Mouse (Mus musculus) CD8-positive naive resting alpha-beta T cell, adult 2 months (primary cell): ENCODE measurements around the gene St6galnac3.

Experiments
- DNase-seq, 2 experiments: peaks; one replicate each; pipeline ENCODE4 v3.0.0; 2022; ENCODE audit warnings: low read depth in 2 of 2, low spot score in 2 of 2

Gene St6galnac3

DNA sequence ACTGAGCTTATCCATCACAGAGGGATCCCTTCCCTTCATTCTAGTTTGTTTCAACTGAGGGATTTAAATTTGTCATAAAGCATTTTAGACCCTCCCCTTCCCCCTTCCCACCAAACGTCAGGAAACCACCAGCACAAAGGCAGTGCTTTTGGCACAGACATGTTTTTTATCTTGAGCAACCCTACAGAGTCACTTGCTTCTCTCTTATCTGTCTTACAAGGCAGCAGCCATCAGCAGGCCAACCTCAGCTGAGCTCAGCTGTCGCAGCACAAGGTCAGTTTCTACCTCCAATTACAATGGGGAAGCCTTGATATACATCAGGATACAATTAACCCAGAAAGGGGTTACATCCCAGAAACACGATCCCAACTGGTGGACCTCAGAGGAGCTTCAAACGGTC lies 33.4 kb downstream of the St6galnac3 start:
- no peak for DNase-seq

DNA sequence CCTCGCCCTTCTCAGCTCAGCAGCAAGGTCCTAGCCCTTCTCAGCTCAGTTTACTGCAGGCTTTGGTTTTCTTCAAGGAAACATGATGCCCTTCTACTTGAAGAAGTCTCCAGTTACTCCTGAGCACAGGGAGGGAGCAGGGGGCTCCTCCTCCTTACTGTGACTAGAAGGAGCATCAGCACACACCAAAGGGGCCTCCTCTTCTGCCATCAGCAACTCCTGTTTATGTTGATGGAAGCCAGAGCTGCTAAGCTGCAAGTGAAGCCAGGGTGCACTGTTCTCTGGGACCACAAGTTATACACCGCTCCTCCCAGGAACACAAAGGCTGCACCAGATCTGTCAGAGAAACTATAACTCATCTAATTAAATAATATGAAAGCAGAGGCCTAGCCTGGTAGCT lies 34.4 kb downstream of the St6galnac3 start:
- DNase-seq: no peak

DNA sequence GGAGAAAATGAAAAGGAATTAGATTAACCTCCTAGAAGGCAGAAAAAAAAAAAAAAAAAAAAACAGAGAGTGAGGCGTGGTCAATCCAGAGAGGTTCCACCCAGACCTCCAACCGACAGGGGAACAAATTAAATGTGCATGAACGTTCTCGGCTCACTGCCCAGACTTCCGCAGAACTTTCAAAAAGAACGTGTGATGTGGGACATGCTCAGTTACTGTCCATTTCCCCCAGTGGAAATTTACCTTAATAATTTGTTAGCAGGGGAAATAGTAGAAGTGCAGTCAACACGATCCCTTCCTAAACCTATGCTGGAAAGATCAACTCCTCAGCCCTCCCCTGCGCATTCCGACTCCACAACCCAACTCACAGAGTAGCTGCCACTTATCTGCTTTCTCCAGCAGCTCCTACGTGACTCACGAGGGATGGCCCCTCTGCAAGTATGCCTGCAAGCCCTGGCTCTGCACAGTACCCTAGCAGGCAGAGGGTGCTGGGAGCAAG lies 35.1 kb downstream of the St6galnac3 start:
- DNase-seq: no peak

DNA sequence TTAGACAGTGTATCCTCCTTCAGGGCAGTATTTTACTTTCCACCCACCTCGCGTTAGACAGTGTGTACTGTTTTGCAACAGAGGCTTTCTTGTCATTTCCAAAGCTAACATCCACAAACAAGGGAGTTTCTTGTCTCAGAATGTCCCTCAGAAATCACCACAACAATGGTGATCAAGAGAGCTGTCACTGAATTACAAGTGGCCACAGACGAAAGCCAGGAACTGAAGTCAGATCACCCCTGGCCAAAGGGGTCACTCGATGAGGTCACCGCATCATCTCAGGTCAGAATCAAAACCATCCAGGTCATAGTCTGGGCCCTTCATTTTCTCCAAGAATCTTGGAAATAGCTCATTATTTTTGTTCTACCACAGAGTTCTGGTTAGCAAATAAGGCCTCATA lies 37.1 kb downstream of the St6galnac3 start:
- DNase-seq: no peak

DNA sequence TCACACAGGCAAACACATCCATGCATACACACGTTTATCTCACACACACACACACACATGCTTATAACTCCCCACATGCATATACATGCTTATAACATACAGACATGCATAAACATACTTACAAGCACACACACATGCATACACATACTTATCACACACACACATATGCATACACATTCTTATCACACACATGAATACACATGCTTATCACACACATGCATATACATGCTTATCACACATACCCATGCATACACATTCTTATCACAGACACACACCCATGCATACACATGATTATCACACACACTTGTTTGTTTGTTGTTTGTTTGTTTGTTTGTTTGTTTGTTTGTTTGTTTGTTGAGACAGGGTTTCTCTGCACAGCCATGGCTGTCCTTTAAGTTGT lies 40.1 kb downstream of the St6galnac3 start:
- DNase-seq: no peak

DNA sequence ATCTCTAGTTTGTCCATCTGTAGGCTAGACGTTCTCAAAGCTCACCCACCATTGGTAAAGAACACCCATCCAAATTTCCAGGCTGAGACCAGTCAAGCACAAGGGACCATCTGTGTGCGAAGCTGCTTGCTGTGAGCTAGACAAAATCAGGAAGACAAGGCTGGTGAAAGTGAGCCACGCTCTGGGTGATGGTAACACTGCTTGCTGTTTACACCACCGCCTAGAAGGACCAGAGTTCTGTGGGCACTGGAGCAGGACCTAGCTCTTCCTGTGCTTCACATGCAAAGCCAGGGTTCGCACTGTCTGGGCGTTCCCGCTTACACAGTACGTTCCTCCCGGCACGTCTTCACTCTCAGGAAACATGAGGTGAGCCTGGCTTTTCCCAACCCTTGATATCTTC lies 42.7 kb downstream of the St6galnac3 start:
- no peak for DNase-seq

DNA sequence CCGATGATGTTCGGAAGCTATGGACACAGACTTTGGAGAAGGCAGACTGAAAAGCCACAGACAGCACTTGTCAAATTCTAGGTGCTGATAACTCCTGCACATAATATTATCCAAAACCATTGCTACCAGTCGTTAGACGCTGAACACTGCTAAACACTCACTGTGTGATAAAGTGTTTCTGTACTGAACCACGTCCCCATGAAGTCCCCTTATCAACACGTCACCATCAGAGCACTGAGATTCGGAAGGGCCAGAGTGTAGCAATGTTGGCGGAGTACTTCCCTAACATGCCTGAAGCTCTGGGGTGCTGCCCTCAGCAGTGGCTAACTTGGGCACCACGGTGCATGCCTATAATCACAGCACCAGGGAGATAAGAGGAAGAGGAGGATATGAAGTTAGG lies 43.3 kb downstream of the St6galnac3 start:
- no peak for DNase-seq

DNA sequence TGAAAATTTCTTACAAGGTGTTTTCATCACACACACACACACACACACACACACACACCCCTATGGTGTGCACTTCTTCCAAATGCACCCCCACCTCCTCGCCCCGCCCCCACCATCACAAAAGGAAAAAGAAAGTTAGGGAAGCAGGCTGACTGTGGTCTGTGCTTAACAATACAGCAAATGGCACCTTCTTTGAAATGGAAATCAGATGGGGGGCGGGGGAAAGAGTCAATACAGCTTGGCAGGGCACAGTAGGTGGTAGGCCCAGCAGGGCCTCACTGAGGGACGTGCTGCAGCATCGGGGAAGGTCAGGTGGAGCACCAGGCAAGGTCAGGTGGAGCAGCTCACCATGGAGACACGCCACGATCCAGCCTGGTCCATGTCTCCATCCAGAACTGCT lies 49.1 kb downstream of the St6galnac3 start:
- no peak for DNase-seq

DNA sequence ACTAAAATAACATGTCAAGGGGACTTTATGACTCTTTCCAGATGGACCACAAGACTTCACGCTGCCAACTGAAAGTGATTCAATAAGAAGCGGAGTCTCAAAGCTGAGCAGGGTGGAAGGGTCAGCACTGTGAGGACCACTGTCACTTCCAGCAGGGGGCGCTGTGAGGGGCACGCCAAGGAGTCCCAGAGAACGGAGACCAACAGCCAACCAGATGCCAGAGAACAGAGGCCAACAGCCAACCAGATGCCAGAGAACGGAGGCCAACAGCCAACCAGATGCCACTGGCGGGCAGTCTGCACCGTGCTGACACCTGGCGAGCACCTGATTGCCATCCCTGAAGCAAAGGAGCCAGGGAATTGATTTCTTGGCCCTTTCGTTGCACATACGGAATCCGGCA lies 49.9 kb downstream of the St6galnac3 start:
- DNase-seq: peak in 1 of 2 experiments; percentile 6

DNA sequence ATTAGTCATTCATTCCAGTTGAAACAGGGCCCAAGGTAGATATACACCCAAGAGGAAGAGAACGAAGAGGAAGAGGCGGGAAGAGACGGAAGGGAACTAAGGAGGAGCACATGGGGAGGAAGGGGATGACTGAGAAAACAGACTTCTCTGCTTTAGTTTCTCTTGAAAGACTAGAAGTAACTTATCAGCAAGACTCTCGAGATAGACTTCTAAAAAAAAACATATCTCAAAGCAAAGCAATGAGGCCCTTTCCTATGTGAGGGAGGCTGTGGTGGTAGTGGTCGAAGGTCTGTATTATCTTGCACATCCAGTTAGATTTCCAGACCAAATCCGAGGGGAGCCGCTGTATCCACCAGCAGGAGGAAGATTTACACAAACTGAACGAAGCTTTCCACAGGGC lies 50.6 kb downstream of the St6galnac3 start:
- DNase-seq: no peak

DNA sequence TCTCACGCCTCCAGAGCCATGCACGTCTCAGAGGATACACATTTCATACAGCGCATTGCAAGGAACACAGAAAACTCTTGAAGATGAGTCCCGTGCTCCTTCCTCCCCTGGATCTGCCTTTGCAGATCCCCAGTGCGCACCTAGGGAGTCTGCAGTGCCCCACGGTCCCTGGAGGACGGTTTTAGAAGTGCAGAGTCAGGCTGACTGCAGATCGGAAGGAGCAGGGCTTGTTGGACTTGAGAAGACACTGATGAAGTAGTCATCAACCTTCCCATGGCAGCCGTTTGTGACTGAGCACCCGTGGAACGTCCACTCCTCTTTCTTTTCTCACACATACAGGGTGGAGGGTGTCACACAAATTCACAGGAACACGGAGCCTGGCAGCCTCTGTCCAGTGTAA lies 51.5 kb downstream of the St6galnac3 start:
- no peak for DNase-seq

DNA sequence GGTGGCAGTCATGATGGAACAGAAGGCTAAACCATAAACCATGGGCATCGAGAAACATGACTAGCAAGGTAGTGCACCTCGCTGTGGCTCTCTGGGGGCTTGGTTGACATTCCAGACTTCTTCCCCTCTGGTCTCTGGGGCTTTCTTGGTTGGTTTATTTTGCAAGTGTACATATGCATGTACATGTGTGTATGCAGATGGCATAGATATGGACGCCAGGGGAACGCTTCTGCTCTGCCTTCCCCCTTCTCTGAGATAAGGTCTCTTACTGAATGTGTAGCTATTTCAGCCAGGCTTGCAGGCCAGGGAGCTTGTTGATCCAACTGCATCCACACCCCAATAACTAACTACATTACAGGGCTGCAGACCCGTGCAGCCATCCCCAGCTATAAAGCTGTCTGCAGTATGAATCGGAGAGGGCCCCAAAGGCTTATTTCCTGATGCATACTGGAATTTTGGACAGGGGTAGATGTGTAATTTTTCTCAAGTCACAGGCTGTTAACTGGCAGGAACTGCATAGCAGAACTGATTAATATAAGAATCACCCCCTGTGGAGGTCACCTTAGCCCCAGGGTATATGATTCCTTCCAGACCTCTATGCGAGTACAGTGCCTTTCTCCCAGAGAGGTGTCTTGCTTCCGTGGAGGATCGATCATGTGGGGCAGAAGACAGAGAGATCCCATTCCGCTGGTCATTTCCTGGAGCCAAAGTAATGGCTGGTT lies 53.9 kb downstream of the St6galnac3 start:
- DNase-seq: no peak

DNA sequence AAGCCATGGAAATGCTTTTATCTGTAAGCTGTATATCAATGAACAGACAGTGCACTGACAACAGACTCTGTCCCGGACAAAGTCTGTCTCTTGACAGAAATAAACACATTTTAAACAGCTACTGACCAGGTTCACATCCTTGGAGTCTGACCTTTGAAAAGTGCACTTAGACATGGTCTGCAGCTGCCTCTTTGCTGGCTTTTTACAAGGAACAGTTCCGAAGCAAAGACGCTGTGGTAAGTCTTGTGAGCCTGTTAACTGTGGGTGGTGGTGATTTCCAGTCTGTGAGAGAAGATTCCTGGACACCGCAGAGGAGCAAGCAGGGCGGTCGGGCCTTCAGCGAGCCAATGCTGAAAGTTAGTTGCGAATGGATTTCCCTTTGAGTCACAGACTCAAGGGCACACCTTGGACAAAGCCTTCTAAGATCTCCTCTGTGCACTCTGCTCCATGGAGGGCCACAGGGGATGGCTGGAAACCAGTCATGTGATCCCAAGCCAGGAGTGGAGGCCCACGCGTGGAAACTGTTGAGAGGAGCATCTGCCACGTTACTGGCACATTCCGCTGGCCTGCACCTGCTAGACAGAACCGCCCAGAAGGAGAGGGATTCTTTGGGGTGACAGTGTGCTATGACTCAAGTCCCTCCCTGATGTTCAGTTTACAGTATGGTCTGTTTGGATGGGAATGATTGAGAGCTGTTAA lies 55.1 kb downstream of the St6galnac3 start:
- no peak for DNase-seq

DNA sequence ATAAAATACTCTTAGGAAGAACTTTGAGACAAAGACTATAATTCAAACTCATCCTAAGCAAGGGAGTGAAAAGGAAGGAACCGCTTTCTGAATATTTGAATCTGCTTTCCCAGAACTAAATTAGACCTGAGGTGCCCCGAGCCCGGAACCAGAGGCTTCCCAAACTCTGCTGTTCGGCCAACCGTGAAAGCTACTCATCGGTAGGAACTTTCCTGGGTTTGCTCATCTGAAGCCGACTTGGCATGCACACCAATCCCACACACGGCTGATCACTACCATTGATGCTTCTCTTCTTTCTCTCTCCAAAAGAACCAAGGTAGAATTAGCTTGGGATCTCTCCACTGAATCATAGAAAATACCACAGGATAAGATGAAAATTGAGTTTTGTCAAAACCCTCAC lies 55.6 kb downstream of the St6galnac3 start:
- DNase-seq: no peak

DNA sequence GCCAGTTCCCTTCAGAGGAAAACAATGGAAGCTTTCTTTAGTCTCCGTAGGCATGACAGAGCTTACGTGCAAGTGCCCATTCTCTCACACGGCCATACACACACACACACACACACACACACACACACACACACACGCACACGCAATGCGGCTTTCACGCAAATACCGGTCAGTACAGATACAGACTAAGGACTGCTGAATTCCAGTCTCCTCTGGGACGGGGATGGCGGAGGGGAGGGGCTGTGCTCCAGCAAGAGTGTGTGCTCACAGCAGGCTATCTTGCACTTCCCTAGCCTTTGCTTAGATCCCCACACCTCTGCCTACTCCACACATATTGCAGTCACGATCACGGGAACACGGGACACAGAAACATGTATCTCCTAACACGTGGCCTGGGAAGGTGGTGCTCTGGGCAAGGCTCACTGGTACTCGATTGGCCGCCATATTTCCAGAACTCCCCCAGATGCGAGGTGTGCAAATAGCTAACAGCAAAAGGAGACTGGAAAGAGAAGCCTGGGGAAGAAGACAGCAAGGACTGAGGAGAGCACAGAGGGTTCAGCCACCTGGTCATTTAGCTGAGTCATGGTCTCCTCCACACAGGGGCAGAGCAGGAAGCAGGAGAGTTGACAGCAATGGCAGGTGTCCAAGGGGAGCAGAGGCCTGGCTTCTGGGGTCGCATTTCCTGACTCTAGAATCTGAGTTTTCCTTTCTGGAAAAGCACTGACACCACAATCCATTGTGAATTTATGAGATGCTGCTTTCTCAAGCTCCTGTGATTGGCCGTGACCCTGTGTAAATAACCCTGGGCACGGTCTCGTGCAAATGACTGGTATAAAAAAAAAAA lies 56.3 kb downstream of the St6galnac3 start:
- no peak for DNase-seq

DNA sequence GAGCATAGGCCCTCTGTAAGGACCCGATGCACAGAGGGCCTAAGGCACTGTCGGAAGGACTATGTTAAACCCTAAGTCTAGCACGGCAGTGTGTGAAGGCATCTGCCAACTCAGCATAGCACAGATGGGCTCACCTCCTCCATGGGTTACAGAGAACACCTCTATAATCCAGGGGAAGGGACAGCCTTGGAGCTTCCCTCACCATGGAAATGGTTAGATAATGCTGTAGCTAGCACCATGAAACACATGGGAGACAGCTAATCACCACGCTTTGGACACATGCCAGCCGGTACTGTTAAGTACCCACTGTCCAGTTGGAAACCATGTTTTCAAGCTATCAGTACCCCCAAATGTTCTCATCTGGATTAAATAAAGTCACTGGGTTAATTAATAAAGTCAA lies 60.3 kb downstream of the St6galnac3 start:
- DNase-seq: no peak

DNA sequence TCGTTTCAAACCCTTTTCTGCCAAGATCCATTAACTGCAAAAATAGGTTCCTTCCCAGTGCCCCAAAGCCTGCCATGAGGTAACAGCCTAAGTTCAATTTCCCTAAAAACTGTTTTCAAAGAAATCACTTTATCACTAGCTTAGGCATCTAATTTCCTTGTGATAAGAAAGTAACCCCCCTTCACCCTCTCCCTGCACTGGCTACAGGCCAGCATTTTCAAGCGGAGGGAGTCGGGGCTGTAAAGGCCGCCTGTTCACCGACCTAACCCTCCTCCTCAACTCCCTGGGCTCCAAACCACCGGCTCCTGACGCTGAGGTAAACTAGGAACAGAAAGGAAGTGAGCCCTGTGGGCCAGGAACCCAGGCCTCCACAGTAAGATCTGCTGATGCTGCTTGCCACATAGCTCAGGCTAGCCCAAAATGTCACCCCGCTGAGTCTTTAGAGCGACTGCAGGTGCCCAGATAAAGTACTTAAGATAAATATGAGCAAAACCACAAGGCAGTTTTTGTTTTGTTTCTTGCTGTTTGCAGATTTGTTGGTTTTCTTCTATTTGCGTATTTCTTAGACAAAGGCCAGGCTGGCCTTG lies 61.0 kb downstream of the St6galnac3 start:
- no peak for DNase-seq

DNA sequence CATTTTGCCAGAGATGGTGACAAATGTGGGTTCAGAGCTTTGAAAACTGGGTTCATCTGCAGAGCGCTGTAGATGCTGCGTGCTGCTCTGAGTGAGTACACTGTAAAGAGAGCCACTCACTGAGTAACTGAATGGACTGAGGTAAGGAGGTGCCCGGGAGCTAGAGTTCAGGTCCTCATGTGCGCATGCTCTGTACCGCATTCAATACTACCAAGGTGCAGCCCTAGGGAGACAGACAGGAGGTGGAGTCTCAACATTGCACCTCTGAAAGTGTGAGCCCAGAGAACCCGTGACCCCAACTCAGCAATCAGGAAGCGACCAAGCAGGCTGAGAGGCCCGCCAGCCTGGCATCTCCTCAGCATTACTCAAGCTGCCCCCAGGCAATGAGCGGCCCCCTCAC lies 62.2 kb downstream of the St6galnac3 start:
- DNase-seq: no peak

DNA sequence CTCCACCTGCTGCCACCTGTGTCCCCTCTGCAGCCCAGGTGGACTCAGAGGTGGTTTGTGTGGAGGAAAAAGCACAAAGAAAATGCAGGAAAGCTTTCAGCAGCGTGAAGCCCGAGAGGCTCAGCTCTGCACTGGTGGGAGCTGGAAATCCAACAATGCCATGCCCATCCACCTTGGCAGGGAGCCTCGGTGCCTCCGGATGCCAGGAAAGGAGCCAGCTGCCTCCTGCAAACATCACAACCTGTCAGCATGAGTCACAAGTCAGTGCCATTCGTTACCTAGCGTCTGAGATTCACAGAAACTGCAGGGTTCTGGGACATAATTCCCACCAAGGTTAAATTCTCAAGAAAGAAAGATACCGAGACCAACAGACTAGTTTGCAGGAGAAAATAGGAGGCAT lies 63.0 kb downstream of the St6galnac3 start:
- DNase-seq: no peak

DNA sequence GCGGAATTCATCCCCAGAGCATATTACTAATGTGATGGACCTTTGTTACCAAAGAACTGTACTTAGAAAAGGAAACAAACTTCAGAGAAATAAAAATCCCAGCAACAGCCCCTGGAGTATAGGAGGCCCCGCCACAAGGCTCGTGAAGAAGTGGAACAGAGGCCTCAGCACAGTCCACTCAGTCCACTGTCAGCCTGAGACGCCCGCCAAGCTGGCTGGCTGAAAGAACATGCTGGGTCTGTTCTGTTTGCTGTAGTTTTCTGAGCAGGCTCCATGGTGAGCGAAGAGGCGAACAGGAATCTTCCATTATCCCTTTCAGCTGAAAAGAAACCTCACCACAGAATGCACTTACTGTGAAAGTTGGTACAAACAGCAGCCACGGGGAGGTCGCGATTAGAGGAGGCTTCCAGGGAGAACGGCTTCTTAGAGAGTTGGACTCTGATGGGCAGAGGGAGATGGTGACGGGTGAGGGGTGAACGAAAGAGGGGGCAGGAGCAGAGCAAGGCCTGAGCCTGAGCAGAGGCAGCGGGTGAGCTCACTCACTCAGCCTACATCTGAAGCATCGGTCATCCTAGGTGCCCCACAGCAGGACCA lies 65.3 kb downstream of the St6galnac3 start:
- DNase-seq: no peak
